Mouse (Mus musculus) embryonic facial prominence, embryonic 10.5 days (tissue): ENCODE results near the gene Ccdc9. TPM values are rescaled to one million over a fixed set of nuclear protein-coding genes. Genes with fewer than 3 reads are reported as not detected.
"Not testable (repeated sequence)": the region's sequence is repeated elsewhere in the genome, so short reads cannot be mapped to it uniquely, and the experiment has no call there.

ENCODE experiments used
- DNase-seq: peaks from one replicate; pipeline ENCODE4 v3.0.0-alpha.2; 2017; ENCODE audit warnings: low spot score
- H3K27ac ChIP-seq: fragments of 300-500 bp; sonication (generic); replicated peaks from 2 replicates; pipeline ENCODE4 v1.5.1; 2016; ENCODE audit warnings: mild to moderate bottlenecking
- H3K27me3 ChIP-seq: fragments of 300-500 bp; sonication (generic); replicated peaks from 2 replicates; pipeline ENCODE4 v1.6.1; 2016; ENCODE audit warnings: low read depth, mild to moderate bottlenecking; ENCODE audit not compliant: poor library complexity, severe bottlenecking
- H3K36me3 ChIP-seq: fragments of 300-500 bp; sonication (generic); replicated peaks from 2 replicates; pipeline ENCODE4 v1.6.1; 2016; ENCODE audit warnings: mild to moderate bottlenecking, moderate library complexity
- H3K4me1 ChIP-seq: fragments of 300-500 bp; sonication (generic); 2 replicates; pipeline ENCODE4 v1.6.1; 2016
- H3K4me3 ChIP-seq: fragments of 300-500 bp; sonication (generic); 2 replicates; pipeline ENCODE4 v1.5.1; 2016; ENCODE audit warnings: mild to moderate bottlenecking, moderate library complexity
- H3K9me3 ChIP-seq: fragments of 300-500 bp; sonication (generic); 2 replicates; pipeline ENCODE4 v1.6.1; 2016; ENCODE audit warnings: mild to moderate bottlenecking
- WGBS: fragments of 180-500 bp; shearing (Covaris S2); methylation state at CpG from one replicate; pipeline ENCODE4 v1.1.7; 2016; 5-methylcytosine and 5-hydroxymethylcytosine counted together
- polyA plus RNA-seq: library from polyadenylated mRNA; unstranded; fragments of >200 nt; fragmentation: Nextera tagmentation; extraction: Ambion mirVana; gene quantifications from 2 replicates; pipeline ENCODE4 v1.2.1, GENCODE M21; 2016

The Ccdc9 gene
- polyA plus RNA-seq, 1 experiment from 2014 or later = 27.1 TPM

DNA sequence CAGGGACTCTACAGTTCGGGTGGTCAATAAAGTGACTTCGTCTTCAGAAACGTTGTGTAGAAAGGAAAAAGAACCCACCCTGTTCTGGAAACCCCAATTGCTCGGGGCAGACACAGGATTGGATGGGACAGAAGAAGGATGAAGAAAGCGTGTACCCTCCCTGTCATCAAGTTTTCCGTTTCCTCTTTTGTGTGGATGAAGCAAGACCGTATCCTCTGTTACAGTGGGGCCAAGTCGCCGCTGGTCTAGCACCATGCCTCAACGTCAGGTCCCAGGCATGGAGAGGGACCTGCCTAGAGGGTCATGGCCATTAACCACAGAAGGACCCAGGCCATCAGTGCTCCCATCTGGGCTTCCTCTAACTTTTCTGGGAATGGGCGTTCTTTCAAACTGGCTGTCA, 28.8 kb downstream of the Ccdc9 start:
- no peak overlapping the region for H3K27ac ChIP-seq
- no peak for DNase-seq
- no peak overlapping the region for H3K4me3 ChIP-seq
- no peaks in the 10 kb centered on the region for H3K4me1 ChIP-seq
- no peaks in the 10 kb centered on the region for H3K27me3 ChIP-seq
- no peaks in the 10 kb centered on the region for H3K36me3 ChIP-seq
- WGBS = 88% methylated on average over 11 of the region's 11 CpGs
- H3K9me3 ChIP-seq = no peaks in the 10 kb centered on the region

DNA sequence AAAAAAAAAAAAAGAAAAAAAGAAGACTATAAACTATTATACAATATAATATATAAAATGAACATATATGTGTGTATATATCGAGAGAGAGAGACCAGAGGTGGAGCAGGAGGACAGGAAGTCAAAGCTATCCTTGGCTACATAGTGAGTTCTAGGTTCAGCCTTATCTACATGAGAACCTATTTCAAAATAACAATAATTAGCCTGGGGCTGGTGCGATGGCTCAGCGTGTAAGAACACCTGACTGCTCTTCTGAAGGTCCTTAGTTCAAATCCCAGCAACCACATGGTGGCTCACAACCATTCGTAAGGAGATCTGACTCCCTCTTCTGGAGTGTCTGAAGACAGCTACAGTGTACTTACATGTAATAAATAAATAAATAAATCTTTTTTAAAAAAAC, 30.6 kb downstream of the Ccdc9 start:
- WGBS = 83% methylated on average over 4 of the region's 4 CpGs

DNA sequence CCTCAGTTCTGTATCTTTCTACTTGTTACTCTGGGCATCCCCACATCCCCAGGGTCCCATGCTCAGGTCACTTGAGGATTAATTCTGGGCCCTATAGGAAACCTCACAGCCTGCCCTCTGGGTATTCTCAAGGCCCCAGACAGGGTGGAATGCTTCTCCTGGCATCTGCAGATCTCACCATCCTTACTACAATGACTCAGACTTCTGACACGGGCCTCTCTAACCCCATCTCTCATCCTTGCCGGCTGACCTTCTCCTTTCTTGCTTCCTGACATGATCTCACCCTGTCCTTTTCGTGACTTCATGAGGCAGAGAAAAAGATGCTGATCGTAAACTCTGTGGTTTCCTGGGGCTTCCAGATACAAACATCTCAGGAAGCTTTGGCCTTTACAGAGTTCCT, 32.4 kb downstream of the Ccdc9 start:
- no peak overlapping the region for H3K27ac ChIP-seq
- no peaks in the 10 kb centered on the region for H3K27me3 ChIP-seq
- 72% methylated on average over 4 of the region's 4 CpGs for WGBS
- no peak for DNase-seq
- H3K4me3 ChIP-seq = no peak overlapping the region
- H3K9me3 ChIP-seq = no peaks in the 10 kb centered on the region
- H3K4me1 ChIP-seq = no peaks in the 10 kb centered on the region
- H3K36me3 ChIP-seq = no peaks in the 10 kb centered on the region

More for the DNA sequence above, 30.6 kb downstream of the Ccdc9 start:
- H3K9me3 ChIP-seq, DNase-seq, H3K4me3 ChIP-seq, H3K4me1 ChIP-seq, H3K36me3 ChIP-seq, H3K27me3 ChIP-seq, H3K27ac ChIP-seq: not testable (repeated sequence)

DNA sequence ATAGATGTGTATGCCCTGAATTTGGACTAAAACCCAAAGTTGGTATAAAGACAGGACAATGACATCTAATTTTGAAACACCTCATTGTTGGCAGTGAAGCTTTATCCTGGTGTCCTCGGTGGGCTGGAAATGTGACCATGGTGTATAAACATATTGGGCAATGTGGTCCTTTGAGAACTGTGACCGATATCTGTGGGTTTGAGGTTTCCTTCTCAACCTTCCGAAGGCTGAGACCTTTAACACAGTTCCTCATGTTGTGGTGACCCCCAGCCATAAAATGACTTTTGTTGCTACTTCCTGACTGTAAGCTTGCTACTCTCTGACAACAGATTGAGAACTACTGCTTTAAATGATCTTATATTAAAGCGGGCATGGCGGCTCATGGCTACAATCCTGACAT, 35.9 kb downstream of the Ccdc9 start:
- 81% methylated on average over 5 of the region's 5 CpGs for WGBS
- no peak for DNase-seq
- no peaks in the 10 kb centered on the region for H3K36me3 ChIP-seq
- no peak overlapping the region for H3K27ac ChIP-seq
- H3K4me1 ChIP-seq = no peaks in the 10 kb centered on the region; the same call in 1 of the 2 replicates
- no peak overlapping the region for H3K4me3 ChIP-seq
- H3K9me3 ChIP-seq = no peaks in the 10 kb centered on the region
- no peaks in the 10 kb centered on the region for H3K27me3 ChIP-seq

DNA sequence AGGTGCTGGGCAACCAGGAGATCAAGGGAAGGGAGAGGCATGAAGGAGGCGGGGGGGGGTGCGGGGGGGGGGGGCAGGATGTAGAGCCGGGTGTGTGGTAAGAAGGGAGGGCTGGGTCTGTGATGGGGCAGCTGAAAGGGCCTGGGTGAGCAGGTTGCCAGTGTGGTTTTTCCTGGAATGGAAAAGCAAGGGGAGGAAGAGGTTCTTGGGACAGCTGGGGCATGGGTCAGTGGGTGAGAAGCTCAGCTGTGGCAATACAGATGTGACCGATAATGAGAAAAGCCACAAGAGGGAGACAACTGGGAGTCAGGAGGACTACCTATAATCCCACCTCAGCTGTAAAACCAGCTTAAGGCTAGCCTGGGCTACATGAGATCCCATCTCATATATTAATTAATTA, 40.6 kb downstream of the Ccdc9 start:
- H3K9me3 ChIP-seq = no peaks in the 10 kb centered on the region
- WGBS = 61% methylated on average over 1 of the region's 4 CpGs
- no peak overlapping the region for H3K4me3 ChIP-seq
- no peak for DNase-seq
- H3K27me3 ChIP-seq = no peaks in the 10 kb centered on the region
- no peak overlapping the region for H3K27ac ChIP-seq
- no peaks in the 10 kb centered on the region; the same call in 1 of the 2 replicates for H3K4me1 ChIP-seq
- no peaks in the 10 kb centered on the region for H3K36me3 ChIP-seq

DNA sequence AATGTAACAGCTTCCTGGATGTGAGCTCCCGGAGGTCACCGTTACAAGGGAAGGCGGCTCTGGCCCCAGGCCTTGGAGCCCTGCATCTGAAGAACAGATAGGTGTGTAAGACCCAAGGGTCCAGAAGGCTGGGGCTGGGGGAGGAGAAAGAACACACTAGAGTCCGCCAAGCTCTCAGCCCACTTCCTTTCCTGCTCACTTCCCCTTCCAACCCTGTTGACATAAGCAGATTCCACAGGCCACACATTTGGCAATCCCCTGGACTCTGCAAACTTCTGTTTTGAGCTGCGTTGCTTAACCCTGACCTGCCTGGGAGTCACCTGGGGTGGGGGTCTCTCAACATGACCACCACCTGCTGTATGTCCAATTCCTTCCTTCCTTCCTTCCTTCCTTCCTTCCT, 42.5 kb downstream of the Ccdc9 start, which contains the start of gene C5ar2:
Gene C5ar2, minus strand, starts transcription at position 88 of the 400 bp plus-strand sequence.
- no peaks in the 10 kb centered on the region for H3K27me3 ChIP-seq
- peaks cover 3% of the 10 kb centered on the region; the same call in 1 of the 2 replicates for H3K4me1 ChIP-seq
- no peak within 1 kb of the TSS for H3K4me3 ChIP-seq
- 69% methylated on average over 5 of the region's 5 CpGs for WGBS
- H3K36me3 ChIP-seq = no peaks in the 10 kb centered on the region
- no peak within 1 kb of the TSS for H3K27ac ChIP-seq
- no peak for DNase-seq
- no peaks in the 10 kb centered on the region for H3K9me3 ChIP-seq

DNA sequence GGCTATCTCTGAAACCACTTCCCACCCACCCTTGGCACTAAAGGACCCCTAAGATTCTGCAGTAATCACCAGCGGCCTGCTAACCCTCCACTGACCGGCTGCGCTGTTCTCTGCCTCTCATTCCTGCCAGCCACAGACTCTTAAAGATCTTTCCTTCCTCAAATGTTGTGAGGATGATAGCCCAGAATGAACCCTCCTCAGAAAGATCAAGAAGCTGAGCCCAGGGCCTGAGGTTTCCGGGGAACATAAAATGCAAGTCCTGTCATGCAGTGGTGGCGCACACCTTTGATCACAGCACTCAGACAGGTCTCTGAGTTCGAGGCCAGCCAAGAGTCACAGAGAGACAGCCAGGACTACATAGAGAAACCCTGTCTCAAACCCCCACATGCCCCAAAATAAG, 44.4 kb downstream of the Ccdc9 start:
- Histone ChIP-seq H3K4me3 (no peak overlapping the region), H3K27me3 (no peaks in the 10 kb centered on the region), H3K27ac (no peak overlapping the region), H3K36me3 (no peaks in the 10 kb centered on the region), H3K4me1 (peaks cover 3% of the 10 kb centered on the region; the same call in 1 of the 2 replicates), H3K9me3 (no peaks in the 10 kb centered on the region)
- WGBS = 88% methylated on average over 6 of the region's 6 CpGs
- no peak for DNase-seq

DNA sequence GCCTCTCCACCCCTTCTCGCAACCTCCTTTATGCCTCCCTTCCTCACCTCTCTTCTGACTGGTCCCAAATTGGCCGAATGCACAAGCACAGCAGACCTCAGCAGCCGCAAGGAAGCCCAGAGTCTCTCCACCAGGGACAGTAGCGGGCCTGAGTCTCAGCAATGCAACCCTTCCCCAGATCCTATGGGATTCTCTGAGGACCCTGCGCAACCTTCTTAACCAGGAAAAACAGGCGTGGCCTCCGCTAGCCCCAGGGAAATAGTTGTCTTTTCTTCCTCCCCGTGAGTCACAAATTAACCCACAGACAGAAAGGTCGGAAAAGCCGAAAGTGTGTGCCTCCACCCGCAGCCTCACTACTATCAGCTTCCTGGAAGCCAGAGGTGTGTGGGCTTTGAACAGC, 44.8 kb downstream of the Ccdc9 start:
- H3K27me3 ChIP-seq = no peaks in the 10 kb centered on the region
- H3K4me3 ChIP-seq = no peak overlapping the region
- H3K4me1 ChIP-seq = peaks cover 3% of the 10 kb centered on the region; the same call in 1 of the 2 replicates
- whole genome bisulfite sequencing = 47% methylated on average over 11 of the region's 11 CpGs
- peak; percentile 30 for DNase-seq
- no peaks in the 10 kb centered on the region for H3K9me3 ChIP-seq
- H3K27ac ChIP-seq = no peak overlapping the region
- no peaks in the 10 kb centered on the region for H3K36me3 ChIP-seq

DNA sequence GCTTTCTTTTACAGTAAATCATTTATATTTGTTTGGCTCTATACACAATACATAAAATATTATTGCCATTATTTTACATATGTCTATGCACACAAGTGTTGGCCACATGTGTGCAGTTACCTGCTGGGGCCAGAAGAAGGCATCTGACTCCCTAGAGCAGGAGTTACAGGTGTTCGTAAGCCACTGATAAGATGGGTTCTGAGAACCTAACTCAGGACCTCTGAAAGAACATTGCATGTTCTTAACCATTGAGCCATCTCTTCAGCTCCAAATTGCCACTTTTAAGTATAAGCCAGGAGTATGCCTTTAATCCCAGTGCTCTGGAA, 45.7 kb downstream of the Ccdc9 start:
- H3K4me1 ChIP-seq = peaks cover 3% of the 10 kb centered on the region; the same call in 1 of the 2 replicates
- H3K27me3 ChIP-seq = no peaks in the 10 kb centered on the region
- no peaks in the 10 kb centered on the region for H3K36me3 ChIP-seq
- no peak overlapping the region for H3K27ac ChIP-seq
- H3K4me3 ChIP-seq = no peak overlapping the region
- WGBS = 98% methylated on average over 1 of the region's 1 CpGs
- no peak for DNase-seq
- no peaks in the 10 kb centered on the region for H3K9me3 ChIP-seq

DNA sequence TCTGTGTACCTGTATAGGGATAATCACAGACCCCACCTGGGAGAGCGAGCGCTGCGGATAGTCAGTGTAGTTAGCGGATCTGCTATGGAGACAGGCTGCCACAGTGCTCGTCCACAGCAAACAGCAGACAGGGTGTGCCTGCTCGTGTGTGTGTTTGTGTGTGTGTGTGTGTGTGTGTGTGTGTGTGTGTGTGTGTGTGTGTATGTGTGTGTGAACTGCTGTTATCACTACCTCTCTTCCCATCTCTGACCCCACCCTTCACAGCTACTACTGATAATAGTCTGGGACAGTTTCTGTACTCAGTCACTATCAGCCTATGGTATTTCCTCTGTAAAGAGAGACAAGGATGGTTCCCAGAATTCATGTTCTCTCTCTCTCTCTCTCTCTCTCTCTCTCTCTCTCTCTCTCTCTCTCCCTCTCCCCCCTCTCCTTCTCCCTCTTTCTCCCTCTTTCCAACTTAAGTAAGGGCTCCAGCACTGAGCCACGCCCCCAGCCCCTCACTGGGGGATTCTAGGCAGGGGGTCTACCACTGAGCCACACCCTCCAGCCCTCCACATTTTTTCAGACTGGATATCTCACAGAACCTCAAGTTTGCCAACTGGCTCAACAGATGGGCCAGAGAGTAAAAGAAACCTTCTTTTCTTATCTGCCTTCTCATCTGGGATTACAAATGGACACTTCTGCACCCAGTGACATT, 46.2 kb downstream of the Ccdc9 start:
- WGBS = 81% methylated on average over 7 of the region's 7 CpGs
- no peaks in the 10 kb centered on the region for H3K36me3 ChIP-seq
- 0 out of 2 replicates have a peak, but pooled peaks cover 3% of the 10 kb centered on the region for H3K4me1 ChIP-seq
- no peak for DNase-seq
- no peaks in the 10 kb centered on the region for H3K27me3 ChIP-seq
- no peak overlapping the region for H3K4me3 ChIP-seq
- no peak overlapping the region for H3K27ac ChIP-seq
- no peaks in the 10 kb centered on the region for H3K9me3 ChIP-seq

DNA sequence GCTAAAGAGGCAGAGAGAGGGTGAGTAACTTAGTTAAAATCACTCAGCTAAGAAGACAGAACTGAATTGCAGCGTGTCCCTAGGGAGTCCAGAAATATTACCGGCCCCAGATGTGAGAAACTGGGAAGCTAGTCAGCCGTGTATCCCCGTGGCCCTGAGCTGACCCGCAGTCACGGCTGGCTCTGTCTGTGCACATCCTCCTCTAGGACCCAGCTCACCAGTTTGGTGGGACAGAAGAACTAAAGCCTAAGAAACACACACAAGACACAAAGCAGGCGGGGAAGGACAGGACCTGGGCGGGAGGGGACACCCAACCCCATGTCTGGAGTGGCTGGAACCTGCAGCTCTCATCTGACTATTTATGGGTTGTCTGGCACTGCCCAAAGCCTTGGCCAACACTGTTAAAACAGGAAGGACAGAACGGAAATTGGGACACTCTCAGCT, 47.0 kb downstream of the Ccdc9 start:
- no peaks in the 10 kb centered on the region for H3K9me3 ChIP-seq
- H3K27ac ChIP-seq = no peak overlapping the region
- H3K4me1 ChIP-seq = 0 out of 2 replicates have a peak, but pooled peaks cover 3% of the 10 kb centered on the region
- no peaks in the 10 kb centered on the region for H3K36me3 ChIP-seq
- H3K4me3 ChIP-seq = no peak overlapping the region
- 64% methylated on average over 9 of the region's 9 CpGs for WGBS
- no peak for DNase-seq
- no peaks in the 10 kb centered on the region for H3K27me3 ChIP-seq

DNA sequence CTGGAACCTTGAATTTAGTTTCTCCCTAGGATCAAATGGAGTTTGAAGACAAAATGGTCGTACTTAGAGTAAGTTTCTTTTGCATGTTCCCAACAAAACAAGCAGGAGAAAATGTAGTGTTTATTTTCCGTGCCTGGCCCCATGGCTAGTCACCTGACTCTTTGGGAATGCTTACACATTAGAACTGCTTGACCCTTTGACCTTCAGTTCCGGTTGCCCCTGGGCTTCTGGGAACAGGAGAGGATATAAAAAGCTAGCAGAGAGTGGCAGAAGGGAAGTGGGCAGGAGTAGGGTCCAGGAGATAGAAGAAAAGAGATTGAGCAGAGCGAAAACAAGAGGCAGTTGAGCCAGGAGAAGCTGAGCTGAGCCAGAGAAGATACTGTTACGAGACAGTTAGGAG, 56.7 kb downstream of the Ccdc9 start:
- H3K36me3 ChIP-seq = no peaks in the 10 kb centered on the region
- peak overlapping the region; percentile 12; the same call in 1 of the 2 replicates for H3K27ac ChIP-seq
- peaks cover 31% of the 10 kb centered on the region for H3K4me1 ChIP-seq
- H3K27me3 ChIP-seq = no peaks in the 10 kb centered on the region
- peak; percentile 74 for DNase-seq
- 0 out of 2 replicates have a peak overlapping the region, but pooled peaks have one; percentile 22 for H3K4me3 ChIP-seq
- peaks cover 7% of the 10 kb centered on the region for H3K9me3 ChIP-seq
- WGBS = 20% methylated on average over 5 of the region's 5 CpGs
